Mouse (Mus musculus) heart, adult 2 months (tissue): ENCODE data around the gene Fbxw5.

Experiments
- CTCF ChIP-seq: fragments of 200-600 bp; IDR thresholded peaks from 2 replicates; pipeline ENCODE4 v1.8.1; 2022; ENCODE audit warnings: antibody characterized with exemption, mild to moderate bottlenecking, moderate library complexity
- EP300 ChIP-seq: fragments of 200-500 bp; IDR thresholded peaks from 2 replicates; pipeline ENCODE4 v1.6.1; 2011; ENCODE audit warnings: low read depth, low read length, control low read depth; ENCODE audit not compliant: insufficient read depth

DNA sequence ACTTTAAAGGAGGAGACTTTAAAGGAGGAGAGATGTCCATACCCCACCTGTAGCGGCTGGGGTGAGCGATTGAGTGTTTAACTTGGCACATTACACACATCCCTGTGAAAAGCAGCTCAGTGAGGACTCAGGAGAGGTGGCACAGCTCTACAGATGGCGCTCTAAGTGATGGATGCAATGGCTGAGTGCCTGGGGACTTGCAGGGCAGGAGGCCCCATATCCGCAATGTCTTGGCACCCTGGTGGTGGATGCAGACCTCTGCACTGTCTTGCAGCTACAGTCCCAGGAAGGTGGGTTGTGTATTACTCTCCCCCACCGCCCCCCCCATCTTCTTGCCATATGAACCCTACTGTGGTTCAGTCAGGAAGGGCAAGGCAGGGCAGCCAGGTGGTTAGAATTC lies 6.4 kb downstream of the Fbxw5 start:
- TF ChIP-seq EP300 (no peak), CTCF (no peak)
